Mouse (Mus musculus): ENCODE data around the gene Suz12.
"Not testable (repeated sequence)": the region's sequence is repeated elsewhere in the genome, so short reads cannot be mapped to it uniquely, and the experiment has no call there.

Gene Suz12

GRCm38 (mm10) chr11:79993356-79994270 is 707 bp downstream of the Suz12 start:
- no peak for DNase-seq

GRCm38 (mm10) chr11:79994271-79994988 is 1.5 kb downstream of the Suz12 start:
- DNase-seq, result no peak

- not testable (repeated sequence) for DNase-seq
Observed at GRCm38 (mm10) chr11:80016533-80016932, 23.6 kb downstream of the Suz12 start.

- no peak for DNase-seq
Observed at GRCm38 (mm10) chr11:80019792-80020191, 26.9 kb downstream of the Suz12 start.

- no peak for DNase-seq
Observed at GRCm38 (mm10) chr11:80021306-80021705, 28.4 kb downstream of the Suz12 start.

- DNase-seq, result no peak
Observed at GRCm38 (mm10) chr11:80037495-80037894, 44.6 kb downstream of the Suz12 start.

GRCm38 (mm10) chr11:80042615-80043418 is 49.9 kb downstream of the Suz12 start:
- peak in 1 of 2 experiments; percentile 38 for DNase-seq

GRCm38 (mm10) chr11:80043419-80043817 is 50.5 kb downstream of the Suz12 start:
- no peak for DNase-seq

- DNase-seq, result no peak
Observed at GRCm38 (mm10) chr11:80046856-80047255, 54.0 kb downstream of the Suz12 start.

- no peak for DNase-seq
Observed at GRCm38 (mm10) chr11:80050088-80050487, 57.2 kb downstream of the Suz12 start.

GRCm38 (mm10) chr11:80052456-80052855 is 59.5 kb downstream of the Suz12 start:
- DNase-seq, result no peak

- no peak for DNase-seq
Observed at GRCm38 (mm10) chr11:80053171-80053570, 60.3 kb downstream of the Suz12 start.

GRCm38 (mm10) chr11:80054659-80055058 is 61.8 kb downstream of the Suz12 start:
- DNase-seq, result no peak

GRCm38 (mm10) chr11:80056141-80056540 is 63.2 kb downstream of the Suz12 start:
- DNase-seq, result no peak

- DNase-seq, result peak in 1 of 2 experiments; percentile 12
Observed at GRCm38 (mm10) chr11:80062159-80062558, 69.3 kb downstream of the Suz12 start.

GRCm38 (mm10) chr11:80066373-80066772 is 73.5 kb downstream of the Suz12 start:
- DNase-seq, result peak in 1 of 2 experiments; percentile 35

- no peak for DNase-seq
Observed at GRCm38 (mm10) chr11:80067558-80067957, 74.7 kb downstream of the Suz12 start.

- DNase-seq, result no peak
Observed at GRCm38 (mm10) chr11:80069815-80070214, 76.9 kb downstream of the Suz12 start.

- DNase-seq, result no peak
Observed at GRCm38 (mm10) chr11:80071039-80071438, 78.1 kb downstream of the Suz12 start.

- DNase-seq, result no peak
Observed at GRCm38 (mm10) chr11:80072365-80072764, 79.5 kb downstream of the Suz12 start.

GRCm38 (mm10) chr11:80075608-80076277 is 82.8 kb downstream of the Suz12 start:
- DNase-seq, result no peak

GRCm38 (mm10) chr11:80077784-80078545 is 85.1 kb downstream of the Suz12 start:
- DNase-seq, result no peak
